Mouse (Mus musculus): ENCODE data around the gene A430078G23Rik.

- TF ChIP-seq CTCF (IDR thresholded peaks at IDR 0.05; ENCODE audit: borderline replicate concordance, insufficient read depth, low read length) = no peak
- TF ChIP-seq POLR2A (IDR thresholded peaks at IDR 0.05; ENCODE audit: low read depth, low read length) = no peak
Observed at GRCm38 (mm10) chr8:3418101-3418500, 64.9 kb downstream of the A430078G23Rik start.
